Mouse (Mus musculus) liver, embryonic 16.5 days (tissue): ENCODE data around the gene Sumo1. TPM values are rescaled to one million over a fixed set of nuclear protein-coding genes. Genes with fewer than 3 reads are reported as not detected.

ENCODE experiments used
- ATAC-seq: fragments of 200-750 bp; cut with Nextera tagmentation; 2 replicates; pipeline ENCODE4 v1.8.0; 2017; ENCODE audit warnings: low read depth, mild to moderate bottlenecking, moderate number of reproducible peaks, moderate library complexity
- H3K27ac ChIP-seq: fragments of 300-500 bp; sonication (generic); 2 replicates; pipeline ENCODE4 v1.5.1; 2014; ENCODE audit warnings: mild to moderate bottlenecking, low read length
- H3K27me3 ChIP-seq: fragments of 300-500 bp; sonication (generic); 2 replicates; pipeline ENCODE4 v1.6.1; 2014; ENCODE audit warnings: low read depth, low read length, mixed read lengths; ENCODE audit not compliant: control insufficient read depth, insufficient read depth
- H3K36me3 ChIP-seq: fragments of 300-500 bp; sonication (generic); 2 replicates; pipeline ENCODE4 v1.6.1; 2014; ENCODE audit warnings: mild to moderate bottlenecking; ENCODE audit not compliant: control insufficient read depth, insufficient read depth
- H3K4me1 ChIP-seq: fragments of 300-500 bp; sonication (generic); 2 replicates; pipeline ENCODE4 v1.6.1; 2014; ENCODE audit warnings: low read depth, low read length, mixed read lengths; ENCODE audit not compliant: control insufficient read depth
- H3K4me2 ChIP-seq: fragments of 300-500 bp; sonication (generic); 2 replicates; pipeline ENCODE4 v1.6.1; 2014; ENCODE audit warnings: low read depth, low read length, mixed read lengths
- H3K4me3 ChIP-seq: fragments of 300-500 bp; sonication (generic); 2 replicates; pipeline ENCODE4 v1.5.1; 2014; ENCODE audit warnings: low read depth, mild to moderate bottlenecking, low read length
- H3K9ac ChIP-seq: fragments of 300-500 bp; sonication (generic); 2 replicates; pipeline ENCODE4 v1.6.1; 2014; ENCODE audit warnings: low read depth, low read length
- H3K9me3 ChIP-seq: fragments of 300-500 bp; sonication (generic); replicated peaks from 2 replicates; pipeline ENCODE4 v1.6.1; 2016; ENCODE audit warnings: low read length; ENCODE audit not compliant: control insufficient read depth
- WGBS: fragments of 180-500 bp; shearing (Covaris S2); extraction: QIAGEN DNeasy Blood & Tissue Kit; methylation state at CpG from one replicate; pipeline ENCODE4 v1.1.7; 2014; ENCODE audit not compliant: insufficient replicate concordance; 5-methylcytosine and 5-hydroxymethylcytosine counted together
- polyA plus RNA-seq: library from polyadenylated mRNA; unstranded; fragments of >200 nt; fragmentation: Nextera tagmentation; extraction: Ambion mirVana; gene quantifications from 2 replicates; pipeline ENCODE4 v1.2.1, GENCODE M21; 2015

The Sumo1 gene
- polyA plus RNA-seq, 1 experiment from 2014 or later: 90.3 TPM

GRCm38 (mm10) chr1:59541271-59542020 lies 129.2 kb downstream of the Sumo1 start:
- no peaks in the 10 kb centered on the region for H3K27me3 ChIP-seq
- no peak overlapping the region for H3K4me2 ChIP-seq
- no peaks in the 10 kb centered on the region for H3K9me3 ChIP-seq
- H3K4me3 ChIP-seq: no peak overlapping the region
- no peak for ATAC-seq
- H3K36me3 ChIP-seq: no peaks in the 10 kb centered on the region
- no peak overlapping the region for H3K9ac ChIP-seq
- WGBS: 72% methylated on average over 16 of the region's 16 CpGs
- no peak overlapping the region for H3K27ac ChIP-seq
- H3K4me1 ChIP-seq: no peaks in the 10 kb centered on the region

- Histone ChIP-seq H3K27ac (no peak overlapping the region), H3K27me3 (no peaks in the 10 kb centered on the region), H3K4me1 (no peaks in the 10 kb centered on the region), H3K4me2 (no peak overlapping the region), H3K4me3 (no peak overlapping the region), H3K9ac (no peak overlapping the region), H3K36me3 (no peaks in the 10 kb centered on the region), H3K9me3 (no peaks in the 10 kb centered on the region)
- ATAC-seq: no peak
- 75% methylated on average over 19 of the region's 19 CpGs for WGBS
These were observed 130.0 kb downstream of the Sumo1 start for GRCm38 (mm10) chr1:59540537-59541148.

- no peaks in the 10 kb centered on the region for H3K36me3 ChIP-seq
- H3K27me3 ChIP-seq: no peaks in the 10 kb centered on the region
- H3K4me1 ChIP-seq: no peaks in the 10 kb centered on the region
- no peaks in the 10 kb centered on the region for H3K9me3 ChIP-seq
- ATAC-seq: no peak
- no peak overlapping the region for H3K4me3 ChIP-seq
- no peak overlapping the region for H3K4me2 ChIP-seq
- 76% methylated on average over 5 of the region's 5 CpGs for WGBS
- H3K9ac ChIP-seq: no peak overlapping the region
- no peak overlapping the region for H3K27ac ChIP-seq
These were observed 132.3 kb downstream of the Sumo1 start for GRCm38 (mm10) chr1:59538381-59538780.

Other genes with a start within 250 kb of the Sumo1 start
- 1.0 and 1.2 TPM in 2 replicates for gene Fzd7, start 188.4 kb downstream of the Sumo1 start, polyA plus RNA-seq
- 0.12 TPM in 1 of 2 replicates, not detected in the other for gene Gm973, start 154.6 kb downstream of the Sumo1 start, polyA plus RNA-seq
- gene Nop58, start 14.1 kb upstream of the Sumo1 start, polyA plus RNA-seq: 87.7 and 97.4 TPM in 2 replicates
- 0.87 and 0.88 TPM in 2 replicates for gene Bmpr2, start 92.6 kb upstream of the Sumo1 start, polyA plus RNA-seq
- gene Fam117b, start 242.2 kb upstream of the Sumo1 start, polyA plus RNA-seq: 1.0 and 1.1 TPM in 2 replicates